Mouse (Mus musculus) heart, postnatal 0 days (tissue): ENCODE data around the gene Tspan14.

Source experiments
- CTCF ChIP-seq: IDR thresholded peaks from 2 replicates; pipeline ENCODE4 v1.5.1; 2016; ENCODE audit warnings: antibody characterized with exemption, control low read depth, low read depth
- EP300 ChIP-seq: IDR thresholded peaks from 2 replicates; pipeline ENCODE4 v1.6.1; 2016; ENCODE audit warnings: antibody characterized with exemption, low read depth

GRCm38 (mm10) chr14:40886428-40887202 is 80.0 kb downstream of the Tspan14 start:
- no peak for TF ChIP-seq EP300
- peak; percentile 44 for TF ChIP-seq CTCF
